33 mouse cellular contexts compared by ENCODE assay signal in genomic region chr3:88701222-88701621, GRCm38 (mm10). TPM values are rescaled to one million over a fixed set of nuclear protein-coding genes. Genes with fewer than 3 reads are reported as not detected.
A peak's percentile ranks its signal among the peaks of the same experiment; 100 is the strongest.
DNase-seq lines count a peak whose midpoint lies in the region; ATAC-seq and TF ChIP-seq lines count a peak whose summit lies in the region.
"Had no signal": no experiment of that assay in that cellular context is flagged by ENCODE, and none has a peak within 500 bp of the region (broad histone marks: within the 10 kb centered on the region; RNA-seq: fewer than 3 reads in every experiment).

No protein-coding gene starts in this region.

- peaks cover 84% of the 10 kb centered on the region for H3K36me3 ChIP-seq in heart, embryonic 12.5 days
- H3K36me3 ChIP-seq in heart, embryonic 11.5 days (ENCODE audit: control insufficient read depth, insufficient read depth, low read length) = peaks cover 43% of the 10 kb centered on the region
- H3K36me3 ChIP-seq in heart, embryonic 15.5 days = peaks cover 87% of the 10 kb centered on the region
- peaks cover 84% of the 10 kb centered on the region for H3K36me3 ChIP-seq in heart, postnatal 0 days (replicated peaks; ENCODE audit: control insufficient read depth, insufficient read depth, low read length)

- DNase-seq in frontal cortex, adult 2 months (ENCODE audit: extremely low spot score in 1 of 2, low spot score in 1 of 2) = no peak
- no peak for DNase-seq in heart, postnatal 36 days
- DNase-seq in heart, postnatal 0 days (ENCODE audit: low spot score) = peak; percentile 81
- DNase-seq: adrenal gland, postnatal 10 days; adrenal gland, postnatal 36 days; cerebellum, adult 11 months; cerebellum, adult 2 months; cerebellum, adult 9-11 months; cerebellum, postnatal 25 days; forebrain, postnatal 0 days; gastrocnemius, postnatal 10 days; gastrocnemius, postnatal 36 days; kidney, adult 2 months had no signal

- peak; percentile 97 for TF ChIP-seq EP300 in heart, postnatal 0 days (IDR thresholded peaks at IDR 0.05; ENCODE audit: low read depth)

- intact Hi-C loops in heart, postnatal 36 days (cut with DNase I) = no loop called here

- H3K27ac ChIP-seq in heart, embryonic 12.5 days (ENCODE audit: poor library complexity, severe bottlenecking) = 0 out of 2 replicates have a peak overlapping the region, but pooled peaks have one; percentile 33
- no peak overlapping the region for H3K27ac ChIP-seq in heart, embryonic 11.5 days (ENCODE audit: low read depth, low read length)
- H3K27ac ChIP-seq in heart, embryonic 15.5 days = peak overlapping the region; percentile 36
- H3K27ac ChIP-seq in heart, postnatal 0 days (ENCODE audit: low read depth) = peak overlapping the region; percentile 77
- H3K27ac ChIP-seq: embryonic facial prominence, embryonic 12.5 days; embryonic facial prominence, embryonic 15.5 days; hindbrain, embryonic 12.5 days; hindbrain, embryonic 15.5 days had no signal

- H3K9ac ChIP-seq in heart, embryonic 12.5 days = no peak overlapping the region
- no peak overlapping the region for H3K9ac ChIP-seq in heart, embryonic 11.5 days (ENCODE audit: low read depth, low read length)
- H3K9ac ChIP-seq in heart, embryonic 15.5 days = no peak overlapping the region
- no peak overlapping the region for H3K9ac ChIP-seq in heart, postnatal 0 days (replicated peaks; ENCODE audit: low read depth, low read length)
- H3K9ac ChIP-seq: embryonic facial prominence, embryonic 12.5 days; embryonic facial prominence, embryonic 15.5 days; forebrain, postnatal 0 days; hindbrain, embryonic 12.5 days; hindbrain, embryonic 15.5 days had no signal

- H3K9me3 ChIP-seq in heart, embryonic 12.5 days (replicated peaks) = no peaks in the 10 kb centered on the region
- no peaks in the 10 kb centered on the region for H3K9me3 ChIP-seq in heart, embryonic 11.5 days (replicated peaks; ENCODE audit: control insufficient read depth, low read length)
- no peaks in the 10 kb centered on the region for H3K9me3 ChIP-seq in heart, embryonic 15.5 days (replicated peaks)
- H3K9me3 ChIP-seq in heart, postnatal 0 days (replicated peaks; ENCODE audit: control insufficient read depth, low read length) = no peaks in the 10 kb centered on the region
- H3K9me3 ChIP-seq: embryonic facial prominence, embryonic 12.5 days; embryonic facial prominence, embryonic 15.5 days; hindbrain, embryonic 12.5 days; hindbrain, embryonic 15.5 days had no signal

- 41% methylated on average over 3 of the region's 3 CpGs for WGBS in heart, embryonic 12.5 days
- 51% methylated on average over 3 of the region's 3 CpGs for WGBS in heart, embryonic 11.5 days (ENCODE audit: insufficient replicate concordance)
- 41% methylated on average over 3 of the region's 3 CpGs for WGBS in heart, embryonic 15.5 days
- 19% methylated on average over 3 of the region's 3 CpGs for WGBS in heart, postnatal 0 days

- H3K4me3 ChIP-seq in heart, embryonic 12.5 days = no peak overlapping the region
- H3K4me3 ChIP-seq in heart, embryonic 11.5 days (ENCODE audit: low read depth, low read length) = no peak overlapping the region
- H3K4me3 ChIP-seq in heart, embryonic 15.5 days = no peak overlapping the region
- no peak overlapping the region for H3K4me3 ChIP-seq in heart, postnatal 0 days (ENCODE audit: low read depth, low read length)
- H3K4me3 ChIP-seq: embryonic facial prominence, embryonic 12.5 days; embryonic facial prominence, embryonic 15.5 days; hindbrain, embryonic 12.5 days; hindbrain, embryonic 15.5 days had no signal

- H3K27me3 ChIP-seq in heart, embryonic 12.5 days (replicated peaks) = no peaks in the 10 kb centered on the region
- H3K27me3 ChIP-seq in heart, embryonic 11.5 days (ENCODE audit: control insufficient read depth, insufficient read depth, low read length) = no peaks in the 10 kb centered on the region
- no peaks in the 10 kb centered on the region for H3K27me3 ChIP-seq in heart, embryonic 15.5 days
- no peaks in the 10 kb centered on the region for H3K27me3 ChIP-seq in heart, postnatal 0 days (ENCODE audit: control insufficient read depth, insufficient read depth, low read length)
- H3K27me3 ChIP-seq: embryonic facial prominence, embryonic 12.5 days; embryonic facial prominence, embryonic 15.5 days; hindbrain, embryonic 12.5 days; hindbrain, embryonic 15.5 days had no signal

- no peak for TF ChIP-seq CTCF in heart, postnatal 0 days (IDR thresholded peaks at IDR 0.05; ENCODE audit: low read depth)

- peaks cover 21% of the 10 kb centered on the region for H3K4me1 ChIP-seq in heart, embryonic 12.5 days (replicated peaks)
- peaks cover 2% of the 10 kb centered on the region; the same call in 1 of the 2 replicates for H3K4me1 ChIP-seq in heart, embryonic 11.5 days (ENCODE audit: control insufficient read depth, insufficient read depth, low read length)
- H3K4me1 ChIP-seq in heart, embryonic 15.5 days (replicated peaks) = peaks cover 8% of the 10 kb centered on the region
- peaks cover 9% of the 10 kb centered on the region; the same call in 1 of the 2 replicates for H3K4me1 ChIP-seq in heart, postnatal 0 days (ENCODE audit: control insufficient read depth, insufficient read depth)
- H3K4me1 ChIP-seq: embryonic facial prominence, embryonic 12.5 days; embryonic facial prominence, embryonic 15.5 days; hindbrain, embryonic 12.5 days; hindbrain, embryonic 15.5 days had no signal

- no peak overlapping the region for H3K4me2 ChIP-seq in heart, embryonic 12.5 days
- H3K4me2 ChIP-seq in heart, embryonic 11.5 days = no peak overlapping the region
- no peak overlapping the region for H3K4me2 ChIP-seq in heart, embryonic 15.5 days
- no peak overlapping the region for H3K4me2 ChIP-seq in heart, postnatal 0 days (ENCODE audit: low read depth, low read length)
- H3K4me2 ChIP-seq: embryonic facial prominence, embryonic 12.5 days; embryonic facial prominence, embryonic 15.5 days; hindbrain, embryonic 12.5 days; hindbrain, embryonic 15.5 days had no signal

- ATAC-seq in frontal cortex, adult (ENCODE audit: low TSS enrichment) = peak; percentile 9; the same call in 1 of the 2 replicates
- no peak for ATAC-seq in heart, embryonic 12.5 days (ENCODE audit: insufficient number of reproducible peaks, low FRiP score)
- ATAC-seq in heart, embryonic 11.5 days (replicated peaks; ENCODE audit: insufficient number of reproducible peaks, low FRiP score, low TSS enrichment) = no peak
- ATAC-seq in heart, embryonic 15.5 days (replicated peaks; ENCODE audit: insufficient number of reproducible peaks, insufficient read depth, low FRiP score, low read depth) = peak; percentile 72
- peak; percentile 89 for ATAC-seq in heart, postnatal 0 days (ENCODE audit: insufficient read depth, low read depth)
- no peak for ATAC-seq in activated CD4-positive, CD25-positive, alpha-beta regulatory T cell, adult 4 months
- ATAC-seq: forebrain, embryonic 14.5 days; forebrain, postnatal 0 days; intestine, postnatal 0 days had no signal

RNA-seq across cellular contexts. Expression of gene Rit1, which starts 15.4 kb away (rescaled TPM):
- polyA plus RNA-seq in frontal cortex, adult 2 months (2012; rRNA removed) = 60.9 and 63.1 TPM in 2 replicates
- 45.9 and 46.5 TPM in 2 replicates for polyA plus RNA-seq in heart, embryonic 12.5 days (2016; fragmentation: Nextera tagmentation; extraction: Ambion mirVana)
- polyA plus RNA-seq in heart, embryonic 11.5 days (2014; fragmentation: Nextera tagmentation; extraction: Ambion mirVana) = 49.7 and 50.4 TPM in 2 replicates
- polyA plus RNA-seq in heart, embryonic 15.5 days (2015; fragmentation: Nextera tagmentation; extraction: Ambion mirVana) = 49.9 and 55.5 TPM in 2 replicates
- total RNA-seq in heart, postnatal 36 days (2021) = 10 to 100 TPM; 91.0 to 99.6 TPM
- total RNA-seq in heart, postnatal 0 days (2014; rRNA removed; ENCODE audit: low replicate concordance) = 65.8 and 82.6 TPM in 2 replicates
- 85.4 and 119 TPM in 2 replicates for polyA plus RNA-seq in heart, postnatal 0 days (2015; fragmentation: Nextera tagmentation; extraction: Ambion mirVana)
- 10 to 100 TPM; 36.5 to 43.2 TPM for polyA plus RNA-seq in activated CD4-positive, CD25-positive, alpha-beta regulatory T cell, adult 4 months (2017; shearing (Covaris generic))

RNA-seq across cellular contexts. Expression of gene Khdc4, which starts 15.6 kb away (rescaled TPM):
- 75.8 and 82.0 TPM in 2 replicates for polyA plus RNA-seq in frontal cortex, adult 2 months (2012; rRNA removed)
- 75.3 and 75.6 TPM in 2 replicates for polyA plus RNA-seq in heart, embryonic 12.5 days (2016; fragmentation: Nextera tagmentation; extraction: Ambion mirVana)
- polyA plus RNA-seq in heart, embryonic 11.5 days (2014; fragmentation: Nextera tagmentation; extraction: Ambion mirVana) = 68.2 and 69.8 TPM in 2 replicates
- 61.3 and 69.2 TPM in 2 replicates for polyA plus RNA-seq in heart, embryonic 15.5 days (2015; fragmentation: Nextera tagmentation; extraction: Ambion mirVana)
- total RNA-seq in heart, postnatal 36 days (2021) = 10 to 100 TPM; 27.4 to 30.8 TPM
- 96.2 and 102 TPM in 2 replicates for total RNA-seq in heart, postnatal 0 days (2014; rRNA removed; ENCODE audit: low replicate concordance)
- 44.4 and 46.2 TPM in 2 replicates for polyA plus RNA-seq in heart, postnatal 0 days (2015; fragmentation: Nextera tagmentation; extraction: Ambion mirVana)
- polyA plus RNA-seq in activated CD4-positive, CD25-positive, alpha-beta regulatory T cell, adult 4 months (2017; shearing (Covaris generic)) = 10 to 100 TPM; 43.2 to 46.4 TPM

RNA-seq across cellular contexts. Expression of gene Rxfp4, which starts 48.3 kb away (rescaled TPM):
- polyA plus RNA-seq in frontal cortex, adult 2 months (2012; rRNA removed) = not detected in 2 replicates
- polyA plus RNA-seq in heart, embryonic 12.5 days (2016; fragmentation: Nextera tagmentation; extraction: Ambion mirVana) = not detected in 2 replicates
- not detected in 2 replicates for polyA plus RNA-seq in heart, embryonic 11.5 days (2014; fragmentation: Nextera tagmentation; extraction: Ambion mirVana)
- polyA plus RNA-seq in heart, embryonic 15.5 days (2015; fragmentation: Nextera tagmentation; extraction: Ambion mirVana) = not detected in 2 replicates
- under 1 TPM in 1 of 2 experiments, not detected in 1; 0.22 TPM for total RNA-seq in heart, postnatal 36 days (2021)
- not detected in 2 replicates for total RNA-seq in heart, postnatal 0 days (2014; rRNA removed; ENCODE audit: low replicate concordance)
- not detected in 2 replicates for polyA plus RNA-seq in heart, postnatal 0 days (2015; fragmentation: Nextera tagmentation; extraction: Ambion mirVana)
- polyA plus RNA-seq in activated CD4-positive, CD25-positive, alpha-beta regulatory T cell, adult 4 months (2017; shearing (Covaris generic)) = not detected
- total RNA-seq: adrenal gland, adult 18-20 months; adrenal gland, postnatal 10 days; adrenal gland, postnatal 36 days; common myeloid progenitor, adult 5-6 weeks; ES-E14; forebrain, postnatal 0 days; gastrocnemius, adult 18-20 months; gastrocnemius, postnatal 10 days; gastrocnemius, postnatal 36 days; heart, adult 18-20 months; hematopoietic stem cell, adult 5-6 weeks had no signal
- polyA plus RNA-seq: cerebellum, adult 2 months; embryonic facial prominence, embryonic 12.5 days; embryonic facial prominence, embryonic 15.5 days; forebrain, embryonic 11.5 days; forebrain, embryonic 14.5 days; forebrain, postnatal 0 days; hindbrain, embryonic 12.5 days; hindbrain, embryonic 15.5 days; intestine, embryonic 14.5 days; intestine, postnatal 0 days; kidney, embryonic 14.5 days had no signal

Comparison
In these comparisons a context has a peak if more than half of its experiments do, and no peak if none do; other contexts are left out.
1. ATAC-seq: peak in frontal cortex, adult (single experiment), heart, embryonic 15.5 days (single experiment) and heart, postnatal 0 days (single experiment); none in heart, embryonic 12.5 days (single experiment), heart, embryonic 11.5 days (single experiment) and activated CD4-positive, CD25-positive, alpha-beta regulatory T cell, adult 4 months (single experiment).